Mouse (Mus musculus): Measurements from ENCODE around the gene Tmed4. TPM values are rescaled to one million over a fixed set of nuclear protein-coding genes. Genes with fewer than 3 reads are reported as not detected.

Tmed4 gene
- polyA plus RNA-seq (2012; rRNA removed) = 128 and 135 TPM in 2 replicates

GRCm38 (mm10) chr11:6274387-6275093 lies at the start of gene Tmed4:
Gene Tmed4 (minus strand): TSS chr11:6274870.
- TF ChIP-seq CTCF (IDR thresholded peaks at IDR 0.05; ENCODE audit: extremely low read depth, insufficient read depth, low read length) (peak; percentile 52), POLR2A (IDR thresholded peaks at IDR 0.05; ENCODE audit: extremely low read depth, insufficient read depth, low read length) (peak; percentile 99)
- Histone ChIP-seq H3K27ac (ENCODE audit: insufficient read depth, low read length) (no peak within 1 kb of the TSS), H3K4me1 (ENCODE audit: control insufficient read depth, insufficient read depth, low read length) (peaks cover 6% of the 10 kb centered on the region), H3K4me3 (ENCODE audit: insufficient read depth, low read length) (peak within 1 kb of the TSS; percentile 63)

- no peak for TF ChIP-seq POLR2A (IDR thresholded peaks at IDR 0.05; ENCODE audit: extremely low read depth, insufficient read depth, low read length)
- no peak for TF ChIP-seq CTCF (IDR thresholded peaks at IDR 0.05; ENCODE audit: extremely low read depth, insufficient read depth, low read length)
- peaks cover 4% of the 10 kb centered on the region for H3K4me1 ChIP-seq (ENCODE audit: control insufficient read depth, insufficient read depth, low read length)
- H3K4me3 ChIP-seq (ENCODE audit: insufficient read depth, low read length) = no peak overlapping the region
- no peak overlapping the region for H3K27ac ChIP-seq (ENCODE audit: insufficient read depth, low read length)
Observed at GRCm38 (mm10) chr11:6323348-6323747, 48.7 kb upstream of the Tmed4 start.

- Histone ChIP-seq H3K4me1 (ENCODE audit: control insufficient read depth, insufficient read depth, low read length) (peaks cover 4% of the 10 kb centered on the region), H3K4me3 (ENCODE audit: insufficient read depth, low read length) (no peak overlapping the region)
- TF ChIP-seq CTCF (IDR thresholded peaks at IDR 0.05; ENCODE audit: extremely low read depth, insufficient read depth, low read length) = no peak
- no peak for TF ChIP-seq POLR2A (IDR thresholded peaks at IDR 0.05; ENCODE audit: extremely low read depth, insufficient read depth, low read length)
Observed at GRCm38 (mm10) chr11:6322086-6322485, 47.4 kb upstream of the Tmed4 start.

GRCm38 (mm10) chr11:6319374-6319773 lies 44.7 kb upstream of the Tmed4 start:
- no peak for TF ChIP-seq POLR2A (IDR thresholded peaks at IDR 0.05; ENCODE audit: extremely low read depth, insufficient read depth, low read length)
- peaks cover 4% of the 10 kb centered on the region for H3K4me1 ChIP-seq (ENCODE audit: control insufficient read depth, insufficient read depth, low read length)
- H3K4me3 ChIP-seq (ENCODE audit: insufficient read depth, low read length) = no peak overlapping the region
- H3K27ac ChIP-seq (ENCODE audit: insufficient read depth, low read length) = no peak overlapping the region

More at GRCm38 (mm10) chr11:6322086-6322485, 47.4 kb upstream of the Tmed4 start:
- H3K27ac ChIP-seq (ENCODE audit: insufficient read depth, low read length) = no peak overlapping the region

GRCm38 (mm10) chr11:6318559-6318958 lies 43.9 kb upstream of the Tmed4 start:
- H3K4me3 ChIP-seq (ENCODE audit: insufficient read depth, low read length) = no peak overlapping the region
- TF ChIP-seq CTCF (IDR thresholded peaks at IDR 0.05; ENCODE audit: extremely low read depth, insufficient read depth, low read length) (no peak), POLR2A (IDR thresholded peaks at IDR 0.05; ENCODE audit: extremely low read depth, insufficient read depth, low read length) (no peak)
- peaks cover 3% of the 10 kb centered on the region; the same call in 1 of the 2 replicates for H3K4me1 ChIP-seq (ENCODE audit: control insufficient read depth, insufficient read depth, low read length)
- no peak overlapping the region for H3K27ac ChIP-seq (ENCODE audit: insufficient read depth, low read length)

- TF ChIP-seq CTCF (IDR thresholded peaks at IDR 0.05; ENCODE audit: extremely low read depth, insufficient read depth, low read length) = no peak
- TF ChIP-seq POLR2A (IDR thresholded peaks at IDR 0.05; ENCODE audit: extremely low read depth, insufficient read depth, low read length) = no peak
- H3K4me1 ChIP-seq (ENCODE audit: control insufficient read depth, insufficient read depth, low read length) = peaks cover 3% of the 10 kb centered on the region; the same call in 1 of the 2 replicates
- no peak overlapping the region for H3K4me3 ChIP-seq (ENCODE audit: insufficient read depth, low read length)
- no peak overlapping the region for H3K27ac ChIP-seq (ENCODE audit: insufficient read depth, low read length)
Observed at GRCm38 (mm10) chr11:6316821-6317220, 42.2 kb upstream of the Tmed4 start.

- Histone ChIP-seq H3K4me3 (ENCODE audit: insufficient read depth, low read length) (no peak overlapping the region), H3K27ac (ENCODE audit: insufficient read depth, low read length) (no peak overlapping the region), H3K4me1 (ENCODE audit: control insufficient read depth, insufficient read depth, low read length) (peaks cover 3% of the 10 kb centered on the region; the same call in 1 of the 2 replicates)
- TF ChIP-seq CTCF (IDR thresholded peaks at IDR 0.05; ENCODE audit: extremely low read depth, insufficient read depth, low read length) = no peak
Observed at GRCm38 (mm10) chr11:6313874-6314406, 39.3 kb upstream of the Tmed4 start.

- Histone ChIP-seq H3K4me3 (ENCODE audit: insufficient read depth, low read length) (no peak overlapping the region), H3K4me1 (ENCODE audit: control insufficient read depth, insufficient read depth, low read length) (peaks cover 1% of the 10 kb centered on the region; the same call in 1 of the 2 replicates), H3K27ac (ENCODE audit: insufficient read depth, low read length) (no peak overlapping the region)
- no peak for TF ChIP-seq CTCF (IDR thresholded peaks at IDR 0.05; ENCODE audit: extremely low read depth, insufficient read depth, low read length)
- no peak for TF ChIP-seq POLR2A (IDR thresholded peaks at IDR 0.05; ENCODE audit: extremely low read depth, insufficient read depth, low read length)
Observed at GRCm38 (mm10) chr11:6308181-6308580, 33.5 kb upstream of the Tmed4 start.

- no peak for TF ChIP-seq POLR2A (IDR thresholded peaks at IDR 0.05; ENCODE audit: extremely low read depth, insufficient read depth, low read length)
- no peak overlapping the region for H3K4me3 ChIP-seq (ENCODE audit: insufficient read depth, low read length)
- H3K4me1 ChIP-seq (ENCODE audit: control insufficient read depth, insufficient read depth, low read length) = peaks cover 1% of the 10 kb centered on the region; the same call in 1 of the 2 replicates
- no peak overlapping the region for H3K27ac ChIP-seq (ENCODE audit: insufficient read depth, low read length)
Observed at GRCm38 (mm10) chr11:6305943-6306430, 31.3 kb upstream of the Tmed4 start.

GRCm38 (mm10) chr11:6302793-6303192 lies 28.1 kb upstream of the Tmed4 start:
- no peak overlapping the region for H3K27ac ChIP-seq (ENCODE audit: insufficient read depth, low read length)
- TF ChIP-seq CTCF (IDR thresholded peaks at IDR 0.05; ENCODE audit: extremely low read depth, insufficient read depth, low read length) = no peak
- TF ChIP-seq POLR2A (IDR thresholded peaks at IDR 0.05; ENCODE audit: extremely low read depth, insufficient read depth, low read length) = no peak
- no peak overlapping the region for H3K4me3 ChIP-seq (ENCODE audit: insufficient read depth, low read length)
- H3K4me1 ChIP-seq (ENCODE audit: control insufficient read depth, insufficient read depth, low read length) = peaks cover 1% of the 10 kb centered on the region; the same call in 1 of the 2 replicates

All from cortical plate, adult 2 months (tissue).